Mouse (Mus musculus) Patski (cell line): ENCODE measurements around the gene Cyp2f2. TPM values are rescaled to one million over a fixed set of nuclear protein-coding genes. Genes with fewer than 3 reads are reported as not detected.
A peak's percentile ranks its signal among the peaks of the same experiment; 100 is the strongest.

Experiments used
- ATAC-seq: fragments of 100-300 bp; one replicate; pipeline ENCODE4 v1.8.0; 2021
- CTCF ChIA-PET: fragments of 350-600 bp; sonication (Branson Sonifier 250); formaldehyde crosslinking; loops from one replicate; lab custom pipeline; 2022; ENCODE audit warnings: inconsistent platforms; lab: Charles Lee
- POLR2A ChIA-PET: fragments of 350-600 bp; sonication (Branson Sonifier 250); formaldehyde crosslinking; loops from one replicate; lab custom pipeline; 2022; ENCODE audit warnings: antibody characterized with exemption, inconsistent platforms; lab: Charles Lee
- DNase-seq: peaks from one replicate; pipeline ENCODE4 v3.0.0-alpha.2; 2011; ENCODE audit warnings: low read depth, low spot score
- H3K27me3 ChIP-seq: fragments of 371-371 bp; one replicate; pipeline ENCODE4 v1.5.1; 2021
- CTCF ChIP-seq: fragments of 100-300 bp; IDR thresholded peaks from one replicate; pipeline ENCODE4 v1.5.1; 2021
- in situ Hi-C: fragments of 300-500 bp; cut with MboI; formaldehyde crosslinking; loops from 3 replicates; pipeline ENCODE4 v1.11.1; 2018; ENCODE audit warnings: low pct_unique_long_range_greater_than_20kb, mixed read lengths
- polyA plus RNA-seq: library from polyadenylated mRNA; unstranded; gene quantifications from one replicate; pipeline ENCODE4 v1.2.3, GENCODE M21; 2021

Gene Cyp2f2
- polyA plus RNA-seq, 1 experiment from 2014 or later: not detected

GRCm38 (mm10) chr7:27136410-27136996, 16.8 kb downstream of the Cyp2f2 start:
- H3K27me3 ChIP-seq: peaks cover 9% of the 10 kb centered on the region
- POLR2A ChIA-PET: no interaction called here
- no peak for TF ChIP-seq CTCF
- CTCF ChIA-PET: no interaction called here
- in situ Hi-C loops: no loop called here
- ATAC-seq (no peak), DNase-seq (no peak)

DNA sequence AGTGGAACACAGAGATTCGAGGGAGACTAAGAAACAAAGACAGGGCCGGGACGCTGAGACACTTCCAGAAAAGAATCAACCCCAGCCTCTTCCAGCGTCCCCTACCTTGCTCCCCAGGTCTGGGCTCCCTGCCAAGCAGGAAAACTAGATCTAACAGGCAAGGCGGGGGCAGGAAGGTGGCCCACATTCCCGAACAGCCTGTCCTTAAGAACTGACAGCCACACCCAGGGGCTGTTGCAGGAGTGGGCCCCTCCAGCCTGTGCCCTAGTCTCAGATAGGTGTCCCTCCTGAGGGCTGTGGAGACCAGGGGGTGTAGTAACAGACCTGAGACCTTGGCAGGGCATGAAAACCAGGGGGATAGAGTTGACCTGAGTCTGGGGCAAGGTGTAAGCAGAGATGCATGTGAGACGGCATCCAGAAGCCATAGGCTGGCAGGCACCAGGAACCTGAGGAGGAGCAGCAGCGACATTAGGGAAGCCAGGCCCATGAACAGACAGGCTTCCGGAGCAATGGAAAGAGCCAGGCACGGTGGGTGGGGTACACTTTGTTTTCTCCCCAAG, 33.6 kb downstream of the Cyp2f2 start, which contains the start of gene Cyp2t4:
Gene Cyp2t4, plus strand, starts transcription at position 510 of the 560 bp plus-strand sequence.
- ATAC-seq: no peak
- CTCF ChIA-PET: no interaction called here

DNA sequence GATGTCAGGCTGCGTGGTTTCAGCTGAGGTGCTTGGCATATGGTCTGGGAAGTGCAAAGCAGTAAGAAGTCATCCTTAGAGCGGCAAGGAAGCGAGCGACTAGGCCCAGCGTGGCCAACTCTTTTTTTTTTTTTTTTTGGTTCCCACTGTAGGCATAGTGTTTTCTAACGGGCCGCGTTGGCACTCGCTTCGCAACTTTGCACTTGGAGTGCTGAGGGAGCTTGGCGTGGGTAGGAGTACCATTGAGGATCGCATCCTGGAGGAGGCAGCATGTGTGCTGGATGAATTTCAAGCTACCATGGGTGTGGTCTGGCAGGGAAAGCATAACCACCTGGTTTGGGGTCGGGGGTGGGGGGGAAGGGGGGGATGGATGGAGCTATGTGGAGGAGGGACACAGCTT, 36.3 kb downstream of the Cyp2f2 start:
- POLR2A ChIA-PET: no interaction called here
- no peak for TF ChIP-seq CTCF
- in situ Hi-C loops: no loop called here
- H3K27me3 ChIP-seq: no peaks in the 10 kb centered on the region
- ATAC-seq: no peak
- DNase-seq: no peak
- CTCF ChIA-PET: interaction anchor here (1.1 kb wide), 1 partner anchor 23 kb away, joined by 3 read pairs; the partner anchor contains the start of gene Rab4b

More for the DNA sequence above, 33.6 kb downstream of the Cyp2f2 start, which contains the start of gene Cyp2t4:
- H3K27me3 ChIP-seq: no peaks in the 10 kb centered on the region
- POLR2A ChIA-PET: no interaction called here
- DNase-seq: no peak
- TF ChIP-seq CTCF: no peak
- in situ Hi-C loops: no loop called here

DNA sequence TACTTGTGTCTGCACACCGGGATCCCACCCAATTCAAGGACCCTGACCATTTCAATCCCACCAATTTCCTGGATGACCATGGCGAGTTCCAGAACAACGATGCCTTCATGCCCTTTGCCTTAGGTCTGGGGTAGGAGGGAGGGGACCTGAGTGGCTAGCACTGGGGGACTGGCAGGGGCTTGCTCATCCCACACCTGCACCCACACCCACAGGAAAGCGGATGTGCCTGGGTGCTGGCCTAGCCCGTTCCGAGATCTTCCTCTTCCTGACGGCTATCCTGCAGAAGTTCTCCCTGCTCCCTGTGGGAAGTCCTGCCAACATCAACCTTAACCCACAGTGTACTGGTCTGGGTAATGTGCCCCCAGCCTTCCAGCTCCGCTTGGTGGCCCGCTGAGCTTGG, 38.5 kb downstream of the Cyp2f2 start:
- CTCF ChIA-PET: no interaction called here
- no peak for TF ChIP-seq CTCF
- in situ Hi-C loops: no loop called here
- DNase-seq (no peak), ATAC-seq (no peak)
- POLR2A ChIA-PET: no interaction called here
- no peaks in the 10 kb centered on the region for H3K27me3 ChIP-seq

- POLR2A ChIA-PET: interaction anchor here (0.8 kb wide), 1 partner anchor 9 kb away, joined by 5 read pairs; no protein-coding TSS in a partner anchor
- CTCF ChIA-PET: interaction anchor here (1.3 kb wide), 3 partner anchors 10 to 26 kb away, joined by 3 to 4 read pairs (median 3); no protein-coding TSS in a partner anchor
- TF ChIP-seq CTCF: no peak
- no peaks in the 10 kb centered on the region for H3K27me3 ChIP-seq
- DNase-seq (no peak), ATAC-seq (no peak)
- in situ Hi-C loops: no loop called here
These were observed 39.5 kb downstream of the Cyp2f2 start for GRCm38 (mm10) chr7:27159256-27159655.

DNA sequence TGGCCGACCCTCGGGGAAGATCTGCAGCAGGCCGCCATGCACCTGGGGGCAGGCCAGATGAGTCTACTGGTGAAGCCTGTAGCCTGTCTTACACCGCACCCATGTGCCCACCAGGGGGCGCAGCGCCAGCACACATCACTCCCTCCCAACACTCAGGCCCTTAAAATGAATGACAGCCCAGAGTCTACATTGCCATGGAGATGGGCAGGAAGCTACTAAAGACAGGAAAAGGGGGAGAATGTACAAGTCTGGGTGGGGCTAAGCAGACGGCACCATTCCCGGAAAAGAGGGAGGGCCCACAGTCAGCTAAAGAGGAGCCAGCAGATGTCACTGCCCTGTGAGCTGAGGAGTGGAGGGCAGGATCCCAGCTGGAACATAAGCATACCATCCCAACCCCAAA, 40.2 kb downstream of the Cyp2f2 start:
- in situ Hi-C loops: no loop called here
- ChIA-PET CTCF (interaction anchor here (0.7 to 2.4 kb wide), 11 partner anchors 9 to 123 kb away, joined by 3 to 11 read pairs (median 3); partner anchors contain the start of genes Coq8b and Rab4b), POLR2A (interaction anchor here (0.7 to 0.8 kb wide), 2 partner anchors 20 to 29 kb away, joined by 3 read pairs; no protein-coding TSS in a partner anchor)
- DNase-seq (no peak), ATAC-seq (peak; percentile 67)
- no peaks in the 10 kb centered on the region for H3K27me3 ChIP-seq
- no peak for TF ChIP-seq CTCF

- POLR2A ChIA-PET: interaction anchor here (1.2 kb wide), 1 partner anchor 22 kb away, joined by 4 read pairs; no protein-coding TSS in a partner anchor
- CTCF ChIA-PET: interaction anchor here (1.0 to 2.4 kb wide), 7 partner anchors 13 to 111 kb away, joined by 3 to 11 read pairs (median 3); partner anchors contain the start of genes Coq8b and Rab4b
- DNase-seq: no peak
- ATAC-seq: no peak
- H3K27me3 ChIP-seq: no peaks in the 10 kb centered on the region
- TF ChIP-seq CTCF: no peak
- in situ Hi-C loops: no loop called here
These were observed 41.2 kb downstream of the Cyp2f2 start for GRCm38 (mm10) chr7:27160921-27161320.

DNA sequence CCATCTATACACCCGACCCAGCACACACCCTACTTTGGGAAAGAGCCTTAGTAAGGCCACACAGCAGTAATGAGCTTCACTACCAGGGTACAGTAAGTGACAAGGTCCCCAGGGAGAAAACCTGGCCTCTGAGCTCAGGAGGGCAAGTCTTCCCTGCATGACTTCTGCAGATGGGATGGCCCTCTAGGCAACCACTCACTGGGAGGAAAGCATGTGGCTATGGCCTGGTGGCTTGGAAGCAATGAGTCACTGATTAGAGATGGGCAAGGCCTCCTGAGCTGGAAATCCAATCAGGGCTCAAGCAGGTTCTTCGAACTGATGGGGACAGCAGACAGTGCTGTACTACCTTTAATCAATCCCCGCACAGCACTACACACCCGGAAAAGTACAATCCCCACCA, 42.0 kb downstream of the Cyp2f2 start:
- ATAC-seq (peak; percentile 66), DNase-seq (no peak)
- ChIA-PET POLR2A (no interaction called here), CTCF (interaction anchor here (1.2 to 2.4 kb wide), 2 partner anchors 17 to 29 kb away, joined by 3 to 11 read pairs; partner anchors contain the start of gene Rab4b)
- in situ Hi-C loops: no loop called here
- H3K27me3 ChIP-seq: no peaks in the 10 kb centered on the region
- no peak for TF ChIP-seq CTCF

- DNase-seq (no peak), ATAC-seq (no peak)
- TF ChIP-seq CTCF: no peak
- in situ Hi-C loops: no loop called here
- ChIA-PET CTCF (interaction anchor here (0.6 to 1.2 kb wide), 5 partner anchors 10 to 30 kb away, joined by 3 read pairs; no protein-coding TSS in a partner anchor), POLR2A (interaction anchor here (1.1 kb wide), 1 partner anchor 65 kb away, joined by 4 read pairs; the partner anchor contains the start of gene Itpkc)
- no peaks in the 10 kb centered on the region for H3K27me3 ChIP-seq
These were observed 43.2 kb downstream of the Cyp2f2 start for GRCm38 (mm10) chr7:27162780-27163449.

DNA sequence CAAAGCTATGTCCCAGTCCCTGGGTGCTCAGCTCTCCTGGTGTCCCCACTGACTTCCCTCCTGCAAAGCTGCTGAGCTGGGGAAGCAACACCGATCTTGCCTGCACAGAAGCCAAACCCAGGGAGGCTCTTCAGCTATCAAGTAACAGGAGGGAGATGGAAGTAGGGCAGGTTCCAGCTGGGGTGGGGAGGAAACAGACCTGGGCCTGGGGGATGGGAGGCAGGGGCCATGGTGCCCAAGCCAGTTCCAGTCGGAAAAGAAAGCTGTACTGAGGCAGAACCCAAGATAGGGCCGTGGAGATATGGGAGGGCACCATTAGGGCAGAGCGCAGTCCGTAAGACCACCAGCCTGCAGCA, 43.7 kb downstream of the Cyp2f2 start:
- ATAC-seq: no peak
- H3K27me3 ChIP-seq: no peaks in the 10 kb centered on the region
- ChIA-PET POLR2A (interaction anchor here (1.1 kb wide), 1 partner anchor 65 kb away, joined by 4 read pairs; the partner anchor contains the start of gene Itpkc), CTCF (interaction anchor here (0.8 to 1.0 kb wide), 2 partner anchors 9 to 16 kb away, joined by 3 read pairs; no protein-coding TSS in a partner anchor)
- in situ Hi-C loops: no loop called here
- no peak for TF ChIP-seq CTCF
- DNase-seq: no peak
